Mouse (Mus musculus): Measurements from ENCODE around the gene Aldh4a1. TPM values are rescaled to one million over a fixed set of nuclear protein-coding genes. Genes with fewer than 3 reads are reported as not detected.
A peak's percentile ranks its signal among the peaks of the same experiment; 100 is the strongest.

Gene Aldh4a1
- total RNA-seq, 2 experiments from 2014 or later: 62.7 to 84.6 TPM

DNA sequence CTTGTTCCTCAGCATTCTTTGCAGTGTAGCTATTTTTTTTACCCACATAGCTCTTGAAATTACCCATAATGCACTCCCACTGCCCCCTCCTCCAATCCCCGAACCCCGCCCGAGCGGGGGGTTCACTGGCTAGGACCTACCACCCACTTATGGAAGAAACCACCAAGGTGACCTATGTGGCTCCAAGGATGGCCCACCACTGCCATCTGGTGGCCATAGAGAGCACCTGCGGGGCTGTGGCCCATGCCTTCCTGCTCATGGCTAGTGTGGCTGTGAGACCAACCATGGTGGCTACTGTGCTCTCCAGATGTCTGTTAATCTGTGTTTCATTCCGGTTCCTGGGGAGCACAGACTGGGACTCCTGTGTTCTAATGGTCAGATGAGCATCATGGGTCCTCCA, 47.2 kb downstream of the Aldh4a1 start:
- DNase-seq: peak; percentile 72

DNA sequence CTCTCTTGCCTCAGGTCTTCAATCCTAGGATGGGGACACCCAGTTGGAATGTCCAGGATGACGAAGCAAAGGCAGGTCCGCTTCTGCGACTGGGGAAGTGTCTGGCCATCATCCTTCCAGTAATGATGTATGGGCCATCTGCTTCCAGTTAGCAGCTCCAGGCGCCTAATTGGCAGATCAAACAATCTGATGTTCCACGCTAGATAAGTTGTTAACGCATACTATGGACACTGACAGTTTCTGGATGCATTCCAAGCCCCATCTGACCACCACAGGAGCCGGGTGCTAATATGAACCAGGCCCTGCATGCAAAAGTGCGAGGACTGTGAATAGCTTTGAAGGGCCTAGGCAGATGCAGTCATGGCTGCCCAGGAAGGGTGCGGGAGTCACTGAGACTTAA, 53.0 kb downstream of the Aldh4a1 start:
- no peak for DNase-seq

DNA sequence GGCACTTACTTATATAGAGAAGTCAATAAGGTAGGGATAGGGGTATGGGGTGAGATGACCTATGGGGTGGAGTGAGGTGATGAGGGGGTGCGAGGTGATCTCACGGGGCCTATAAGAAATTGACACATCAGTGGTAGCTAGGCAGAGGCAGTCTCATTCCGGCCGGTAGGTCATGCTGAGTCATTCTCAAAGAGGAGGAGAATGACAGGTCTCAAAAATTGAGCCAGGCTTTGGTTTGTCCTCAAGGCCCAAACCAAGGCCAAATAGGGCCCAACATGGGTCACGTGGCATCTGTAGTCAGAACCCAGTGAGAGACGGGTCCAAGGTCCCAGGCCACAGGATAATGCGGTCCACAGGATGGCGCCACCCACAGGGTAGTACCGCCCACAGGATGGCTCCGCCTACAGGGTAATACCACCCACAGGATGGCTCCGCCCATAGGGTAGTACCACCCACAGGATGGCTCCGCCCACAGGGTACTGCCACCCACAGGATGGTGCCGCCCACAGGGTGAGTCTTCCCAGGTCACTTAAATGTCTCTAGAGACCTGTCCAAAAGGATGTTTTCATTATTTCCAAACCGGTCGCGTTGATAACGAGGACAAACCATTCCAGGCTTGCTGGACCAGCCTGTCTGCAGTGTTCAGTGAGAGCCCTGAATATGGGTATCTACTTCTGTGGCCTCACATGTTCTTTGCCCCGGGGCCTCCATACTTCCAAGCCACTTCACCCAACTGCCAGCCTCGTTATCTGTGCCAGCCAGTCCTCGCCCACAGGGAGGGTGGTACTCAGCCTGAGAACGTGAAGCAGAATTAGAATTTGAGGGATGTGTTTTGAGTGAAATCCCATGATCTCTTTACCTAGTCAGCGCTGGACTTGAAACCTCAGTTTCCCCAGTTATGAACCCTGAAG, 61.3 kb downstream of the Aldh4a1 start:
- peak; percentile 76 for DNase-seq

DNA sequence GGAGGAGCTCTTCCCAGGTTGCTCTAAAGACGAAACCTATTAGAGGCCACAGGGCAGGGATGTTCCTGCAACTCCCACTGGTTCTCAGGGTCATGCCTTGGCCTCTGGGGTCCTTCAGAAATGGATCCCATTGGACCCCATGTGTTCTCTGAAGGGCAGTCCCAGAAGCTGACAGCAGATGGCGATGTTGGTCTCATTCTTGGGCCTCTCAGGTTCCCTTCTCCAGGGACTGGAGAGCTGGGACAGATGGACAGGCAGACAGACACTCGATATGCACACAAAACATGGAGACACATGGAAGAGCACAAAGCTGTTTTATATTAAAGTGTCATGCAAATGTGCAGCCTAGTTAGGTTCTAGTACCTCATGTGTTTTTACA, 62.0 kb downstream of the Aldh4a1 start:
- peak; percentile 83 for DNase-seq

DNA sequence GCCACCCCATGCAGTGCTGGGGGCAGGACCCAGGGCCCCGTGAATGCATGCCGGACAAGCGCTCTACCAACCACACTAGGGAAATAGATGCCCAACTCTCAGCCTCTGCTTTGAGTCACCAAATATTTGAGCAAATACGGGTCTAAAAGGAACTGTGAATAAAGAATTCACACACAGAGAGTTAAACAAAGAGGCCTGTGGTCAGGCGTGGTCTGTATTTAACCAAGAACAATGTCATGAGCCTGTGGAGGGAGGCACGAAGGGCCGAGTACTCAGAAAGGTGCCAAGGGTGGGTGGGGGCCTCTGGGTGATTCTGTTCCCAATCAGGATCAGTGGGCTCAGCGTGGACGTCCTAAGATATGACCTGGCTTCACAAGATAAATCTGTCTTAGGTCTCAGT, 65.4 kb downstream of the Aldh4a1 start:
- no peak for DNase-seq

DNA sequence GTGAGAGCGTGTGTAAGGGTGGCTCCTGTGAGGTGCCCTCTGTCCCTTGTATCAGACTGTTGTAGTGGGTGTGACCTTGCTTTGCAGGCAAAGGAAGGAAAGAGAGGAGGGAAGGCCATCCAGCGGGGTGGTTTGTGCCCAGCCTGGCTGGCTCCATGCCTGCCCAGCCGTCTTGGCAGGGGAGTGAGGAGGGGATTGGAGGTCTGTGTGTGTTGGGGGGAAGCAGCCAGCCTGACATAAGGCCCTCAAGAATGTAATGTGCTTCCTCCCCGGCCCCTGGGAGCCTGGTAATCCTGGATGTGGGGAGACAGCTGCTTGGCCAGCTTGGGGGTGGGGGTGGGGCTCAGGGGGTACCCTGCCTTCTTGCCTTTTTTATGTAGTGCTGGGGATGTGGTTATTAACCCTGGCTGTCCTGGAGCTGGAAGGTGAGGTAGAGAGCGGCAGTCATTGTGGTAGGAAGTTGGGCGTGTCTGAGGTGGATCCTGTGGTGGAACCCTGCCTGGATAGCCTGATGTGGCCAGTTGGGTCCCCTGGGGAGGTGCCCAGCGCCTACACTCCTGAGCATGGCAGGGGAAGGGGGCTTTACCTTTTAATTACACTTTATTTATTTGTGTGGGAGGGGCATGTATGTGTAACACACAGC, 67.1 kb downstream of the Aldh4a1 start:
- DNase-seq: peak; percentile 10

DNA sequence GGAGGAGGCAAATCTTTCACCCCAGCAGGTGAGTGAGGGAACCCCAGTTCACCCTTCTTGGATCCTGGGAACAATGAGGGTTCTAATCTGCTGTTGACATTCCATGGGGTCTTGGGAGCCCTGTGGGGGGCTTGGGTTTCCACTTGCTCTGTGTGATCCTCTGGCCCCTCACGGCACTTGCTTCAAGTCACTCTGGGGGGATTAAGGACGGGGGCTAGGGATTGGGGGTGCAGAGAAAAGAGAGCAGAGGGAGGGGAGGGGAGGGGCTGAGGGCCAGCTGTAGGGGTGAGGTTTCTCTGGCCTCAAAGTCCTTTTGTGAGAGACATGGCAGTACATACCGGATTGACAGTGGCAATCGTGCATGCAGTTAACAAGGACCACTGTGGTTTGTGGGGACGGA, 70.6 kb downstream of the Aldh4a1 start:
- no peak for DNase-seq

DNA sequence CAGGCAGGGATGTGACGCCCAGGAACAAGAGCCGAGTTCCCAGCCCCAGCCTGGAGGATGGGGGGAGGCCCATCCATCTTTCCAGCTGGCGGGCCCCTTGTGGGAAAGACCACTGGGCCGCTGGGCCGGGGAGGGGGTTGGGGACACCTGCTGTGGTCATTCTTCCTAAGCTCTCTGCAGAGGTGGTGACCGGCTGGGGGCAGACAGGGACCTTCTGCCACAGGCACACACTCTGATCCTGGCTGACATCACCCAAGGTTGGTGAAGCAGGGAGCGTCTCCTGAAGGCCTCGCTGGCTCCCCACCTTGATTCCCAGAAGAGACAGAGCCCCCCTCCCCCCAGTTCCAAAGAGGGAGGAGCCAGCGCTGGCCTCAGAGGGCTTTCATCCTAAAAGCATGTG, 75.1 kb downstream of the Aldh4a1 start:
- DNase-seq: no peak

DNA sequence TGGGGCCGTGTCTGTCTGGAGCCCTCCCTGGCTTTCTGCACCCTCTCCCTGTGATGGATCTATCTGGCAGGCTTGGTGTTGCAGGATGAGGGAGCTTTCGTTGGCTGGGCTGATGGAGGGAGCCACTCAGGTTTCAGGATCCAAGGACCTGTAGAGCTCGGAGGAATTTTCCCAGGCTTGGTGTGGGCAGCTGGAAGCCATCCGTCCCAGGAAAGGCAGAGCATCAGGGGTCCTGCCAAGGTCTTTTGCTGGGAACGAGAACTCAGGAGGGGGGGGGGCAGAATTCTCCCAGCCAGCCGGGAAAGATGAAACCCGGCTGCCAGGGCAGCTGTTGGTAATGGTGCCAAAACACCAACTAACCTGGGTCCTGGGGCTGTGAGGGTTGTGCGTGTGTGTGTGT, 75.9 kb downstream of the Aldh4a1 start:
- no peak for DNase-seq

Small RNAs within 50 kb of the gene (microRNA-seq; reads per million reads assigned to microRNA genes)
- gene Gm25571 (not detected), gene Mir7020 (1.8 reads per million)

Other genes starting within 250 kb of the Aldh4a1 start
- 10 to 100 TPM; 16.4 to 17.5 TPM for gene Iffo2, start 92.3 kb upstream of the Aldh4a1 start, total RNA-seq (2021)
- not detected for gene Gm21969, start 19.7 kb upstream of the Aldh4a1 start, total RNA-seq (2021)
- not detected for gene Tas1r2, start 30.7 kb downstream of the Aldh4a1 start, total RNA-seq (2021)
- under 1 TPM; 0.15 to 0.64 TPM for gene Pax7, start 210.7 kb downstream of the Aldh4a1 start, total RNA-seq (2021)

Measured in adrenal gland, postnatal 10 days (tissue).